Mouse (Mus musculus) cerebellum, postnatal 25 days (tissue): ENCODE data around the gene Rbp2.
A peak's percentile ranks its signal among the peaks of the same experiment; 100 is the strongest.

Experiments
- DNase-seq, 2 experiments: peaks; one replicate each; pipeline ENCODE4 v3.0.0; 2021; ENCODE audit warnings: mixed read lengths in 2 of 2

The Rbp2 gene

DNA sequence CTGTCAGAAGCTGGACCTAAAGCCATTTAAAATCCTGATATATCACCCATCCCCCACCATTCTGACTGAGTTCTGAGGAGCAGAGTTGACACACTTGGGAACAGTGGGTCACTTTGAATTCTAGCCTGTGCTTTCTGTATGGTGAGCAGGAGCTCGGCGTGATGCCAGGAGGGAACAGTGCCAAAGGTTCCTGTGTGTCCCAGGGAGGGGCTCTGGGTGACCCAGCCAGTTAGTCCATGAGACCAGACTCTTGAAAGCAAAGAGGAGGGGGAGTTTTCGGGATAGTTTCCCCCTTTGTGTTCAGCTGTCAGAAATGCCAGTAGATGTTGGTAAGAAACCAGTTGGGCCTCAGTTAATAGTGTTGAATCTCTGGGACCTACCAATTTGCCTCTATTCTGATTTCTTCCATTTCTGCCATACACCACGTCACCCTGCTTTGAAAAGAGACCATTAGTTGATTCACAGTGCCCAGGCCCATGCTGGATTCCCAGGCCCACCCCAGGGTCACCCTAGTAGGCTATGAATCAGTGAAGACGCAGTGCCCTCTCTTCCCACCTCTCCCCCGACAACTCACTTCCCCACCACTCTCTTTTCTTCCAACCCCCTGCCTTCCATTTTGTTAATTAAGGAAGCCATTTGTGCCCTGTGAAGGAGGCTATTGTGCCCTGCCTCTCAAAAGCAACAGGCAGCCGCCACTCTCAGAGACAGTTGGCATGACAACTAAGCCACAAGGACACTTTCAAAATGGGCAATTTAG lies 39.0 kb downstream of the Rbp2 start:
- DNase-seq: peak in 1 of 2 experiments; percentile 31

DNA sequence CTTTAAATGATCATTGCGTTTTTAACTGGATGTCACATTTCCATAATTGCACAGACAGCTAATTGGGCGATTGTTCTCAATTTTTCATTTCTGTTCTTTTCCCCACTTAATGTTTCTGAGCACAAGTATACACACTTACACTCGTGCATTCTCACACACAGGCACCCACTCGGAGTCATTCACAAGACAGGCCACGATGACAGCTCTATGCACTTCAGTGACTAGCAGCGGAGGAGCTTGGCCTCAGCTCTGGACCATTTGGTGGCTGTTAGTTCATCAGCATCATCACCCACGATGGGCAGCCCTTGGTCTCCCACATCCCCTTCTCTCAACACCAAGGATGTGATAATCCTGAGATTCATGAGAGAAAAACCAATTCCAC lies 39.6 kb downstream of the Rbp2 start:
- no peak for DNase-seq

DNA sequence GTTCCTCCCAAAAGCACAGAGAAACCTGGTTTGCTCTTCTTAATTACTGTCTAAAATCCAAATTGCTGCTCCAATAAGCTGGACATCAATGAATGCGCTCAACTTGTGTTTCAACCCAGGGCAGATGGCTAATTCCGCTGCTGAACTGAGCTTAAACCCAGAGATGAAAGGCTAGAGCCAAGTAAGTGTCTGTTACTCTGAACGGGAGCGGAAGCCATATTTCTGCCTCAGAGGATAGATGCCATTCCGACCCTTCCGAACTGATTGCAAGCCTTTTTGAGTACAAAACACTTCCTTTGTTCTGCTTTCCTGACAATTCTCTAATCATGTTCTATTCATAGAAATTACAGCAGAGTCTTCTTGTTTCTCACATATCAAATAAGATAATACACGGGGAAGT lies 41.3 kb downstream of the Rbp2 start:
- DNase-seq: no peak

DNA sequence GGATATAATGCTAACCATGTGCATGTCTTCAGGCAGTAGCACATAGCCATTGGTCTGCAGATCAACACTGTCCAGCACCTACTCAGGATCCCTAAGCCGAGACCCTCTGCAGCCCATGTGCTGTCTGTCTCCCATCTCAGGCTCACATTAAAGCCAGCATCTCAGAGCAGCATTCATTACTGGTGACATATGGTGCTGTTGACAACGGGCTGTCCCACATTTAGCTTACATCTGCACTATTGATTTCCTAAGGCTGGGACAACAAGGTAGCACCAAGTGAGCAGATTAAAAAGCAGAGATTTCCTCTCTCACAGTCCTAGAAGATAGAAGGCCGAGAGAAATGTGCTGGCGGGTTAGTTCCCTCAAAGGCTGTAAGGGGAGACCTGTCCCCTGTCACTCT lies 43.9 kb downstream of the Rbp2 start:
- DNase-seq: no peak

DNA sequence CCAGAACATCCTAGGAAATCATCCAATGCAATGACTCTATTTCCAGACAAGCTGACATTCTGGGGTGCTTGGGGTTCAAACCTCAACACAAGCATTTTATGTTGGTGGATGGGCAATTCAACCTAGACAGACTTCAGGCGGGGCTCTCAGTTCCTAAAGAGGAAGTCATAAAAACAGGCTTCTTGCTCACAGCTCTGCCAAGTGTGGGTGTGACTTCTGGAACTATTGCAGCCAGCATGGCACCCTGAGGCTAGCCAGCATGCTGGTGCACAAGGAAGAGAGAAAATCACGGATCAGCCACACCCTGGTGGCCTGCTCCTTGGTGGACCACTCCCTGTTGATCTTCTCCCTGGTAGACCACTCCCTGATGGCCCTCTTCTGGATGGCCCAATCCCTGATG lies 45.1 kb downstream of the Rbp2 start:
- no peak for DNase-seq

DNA sequence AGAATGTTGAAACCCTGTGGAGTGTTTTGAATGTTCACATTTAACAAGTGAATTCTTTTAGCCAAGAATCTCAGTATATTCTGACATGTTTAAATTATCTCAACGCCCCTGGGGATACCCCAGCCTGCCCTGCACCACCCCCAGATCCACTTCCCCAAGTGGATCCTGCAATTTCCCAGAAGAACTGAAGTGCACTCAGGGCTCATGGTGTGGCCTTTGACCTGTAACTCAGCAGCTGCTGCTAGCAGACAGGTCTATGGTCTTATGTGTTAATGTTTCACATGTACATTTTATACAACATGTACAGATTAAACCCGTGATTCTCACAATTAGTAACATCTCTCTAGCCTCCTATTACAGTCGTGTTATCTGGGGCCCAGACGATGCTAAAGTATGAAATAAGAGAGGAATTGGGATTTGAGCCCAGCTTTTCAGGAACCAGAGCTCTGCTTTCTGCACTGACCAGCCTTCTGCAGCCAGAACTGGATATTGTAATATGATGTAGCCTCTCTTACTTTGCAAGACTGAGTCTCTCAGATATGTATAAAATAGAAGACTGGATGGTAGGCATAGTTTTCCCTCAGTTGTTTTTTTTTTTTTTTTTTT lies 48.9 kb downstream of the Rbp2 start:
- no peak for DNase-seq

DNA sequence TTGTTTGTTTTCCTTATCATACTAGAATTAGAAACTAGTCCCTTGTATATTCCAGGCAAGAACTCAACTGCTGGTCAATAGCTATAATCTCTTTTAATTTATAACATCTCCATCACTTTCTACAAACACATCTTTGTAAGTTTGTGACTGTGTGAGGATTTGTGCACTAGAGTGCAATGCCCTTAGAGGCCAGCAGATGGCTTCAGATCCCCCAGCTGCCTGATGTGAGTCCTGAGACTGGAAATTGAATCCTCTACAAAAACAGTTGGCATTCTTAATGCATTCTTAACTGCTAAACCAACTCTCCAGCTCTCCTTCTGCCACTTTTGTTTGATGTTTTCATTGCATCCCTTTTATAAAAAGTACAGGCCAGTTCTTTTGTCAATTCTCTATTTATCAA lies 49.8 kb downstream of the Rbp2 start:
- DNase-seq: no peak

DNA sequence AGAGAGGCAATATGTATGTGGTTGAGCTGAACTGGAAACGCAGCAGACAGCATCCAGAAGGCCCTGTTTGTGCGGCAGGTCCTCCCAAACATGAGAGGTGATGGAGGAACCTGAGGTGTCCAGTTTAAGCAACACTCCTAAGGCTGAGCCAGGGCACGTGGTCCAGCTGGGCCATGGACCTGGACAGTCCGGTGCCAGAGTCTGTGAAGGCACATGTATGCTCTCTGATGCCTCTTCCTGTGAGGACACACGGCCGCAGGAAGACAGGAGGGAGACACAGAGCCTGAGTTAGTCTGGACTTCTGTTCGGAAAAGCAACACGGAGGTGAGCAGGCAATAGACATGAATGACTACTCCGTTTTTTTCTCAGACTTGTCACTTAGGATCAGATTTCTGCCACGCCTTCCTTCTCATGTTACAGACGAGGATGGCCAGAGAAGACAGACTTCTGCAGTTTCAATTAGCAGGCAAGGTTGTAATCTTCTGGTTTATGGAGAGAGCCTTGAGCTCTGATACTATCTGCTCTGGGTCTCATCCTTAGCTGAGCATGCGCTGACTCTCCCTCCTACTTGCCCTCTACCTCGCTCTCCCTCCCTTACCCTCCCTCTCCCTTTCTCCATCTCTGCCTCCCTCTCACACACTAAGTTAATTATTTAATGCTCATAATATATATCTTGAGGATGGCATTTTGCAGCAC lies 52.2 kb downstream of the Rbp2 start:
- no peak for DNase-seq

DNA sequence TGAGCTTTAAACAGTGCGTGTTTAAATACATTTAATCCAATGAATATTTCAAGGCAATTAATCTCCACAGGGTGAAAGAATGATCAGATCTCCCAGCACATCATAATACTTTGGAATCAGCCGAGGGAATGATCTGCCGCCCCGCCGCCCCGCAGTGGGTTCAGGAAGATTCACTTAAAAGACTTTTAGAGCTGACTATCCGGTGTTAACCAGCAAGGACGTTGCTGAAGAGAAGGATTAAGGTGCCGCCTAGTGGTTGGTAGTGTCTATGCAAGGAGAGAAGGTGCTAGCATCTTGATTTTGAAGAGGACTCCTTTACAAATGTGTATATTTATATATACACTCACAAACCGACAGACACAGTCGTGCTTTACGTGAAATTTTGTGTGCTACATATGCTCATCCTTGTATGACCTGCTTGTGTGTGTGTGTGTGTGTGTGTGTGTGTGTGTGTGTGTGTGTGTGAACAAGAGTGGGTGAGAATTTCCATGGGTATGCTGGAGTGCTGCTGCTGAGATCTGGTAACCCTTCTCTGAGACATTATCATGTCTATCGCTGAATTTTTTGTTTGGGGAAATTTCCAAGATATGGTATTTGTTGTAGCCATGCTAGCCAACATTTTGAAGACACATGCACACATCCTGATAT lies 52.9 kb downstream of the Rbp2 start:
- peak; percentile 51 to 76 for DNase-seq

DNA sequence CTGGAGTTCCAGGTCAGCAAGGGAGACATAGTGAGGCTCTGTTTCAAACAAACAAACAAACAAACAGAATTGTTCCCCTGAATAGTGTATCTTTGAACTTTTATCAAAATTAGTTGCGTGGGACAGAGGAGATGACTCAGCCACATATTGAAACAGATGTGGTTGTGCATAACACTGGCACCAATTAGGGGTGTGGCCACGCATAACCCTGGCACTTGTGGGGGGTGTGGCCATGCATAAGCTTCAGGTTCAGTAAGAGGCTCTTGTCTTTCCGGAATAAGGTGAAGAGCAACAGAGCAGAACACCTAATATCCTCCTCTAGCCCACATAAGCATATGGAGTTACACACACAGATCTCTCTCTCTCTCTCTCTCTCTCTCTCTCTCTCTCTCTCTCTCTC lies 58.1 kb downstream of the Rbp2 start:
- DNase-seq: no peak
